Mouse (Mus musculus) cerebellum, postnatal 10 days (tissue): ENCODE measurements at regions not wholly inside any gene's neighbourhood (a gene's known extent, or its start where the extent isn't known, plus 50 kb on each side); places are given as distances from the start of the nearest gene placed in this dataset.
"Not testable (repeated sequence)": the region's sequence is repeated elsewhere in the genome, so short reads cannot be mapped to it uniquely, and the experiment has no call there.

Source experiments
- DNase-seq, 2 experiments: peaks; one replicate each; pipeline ENCODE4 v3.0.0; 2021; ENCODE audit warnings: mixed read lengths in 2 of 2

- DNase-seq, result peak; percentile 98
Observed at GRCm38 (mm10) chr12:29290591-29291351, 237.4 kb upstream of the Myt1l start.

GRCm38 (mm10) chr12:29297984-29298383 is 230.2 kb upstream of the Myt1l start:
- DNase-seq, result no peak

- DNase-seq, result no peak
Observed at GRCm38 (mm10) chr12:29315636-29316035, 212.5 kb upstream of the Myt1l start.

GRCm38 (mm10) chr12:29321468-29321867 is 206.7 kb upstream of the Myt1l start:
- DNase-seq, result peak; percentile 47 to 59

GRCm38 (mm10) chr12:29323534-29323933 is 204.7 kb upstream of the Myt1l start:
- DNase-seq, result no peak

GRCm38 (mm10) chr12:29335839-29336469 is 192.2 kb upstream of the Myt1l start:
- DNase-seq, result peak; percentile 33 to 58

GRCm38 (mm10) chr12:29337336-29337735 is 190.8 kb upstream of the Myt1l start:
- DNase-seq, result no peak

- DNase-seq, result no peak
Observed at GRCm38 (mm10) chr12:29341388-29341995, 186.7 kb upstream of the Myt1l start.

- DNase-seq, result peak in 1 of 2 experiments; percentile 25
Observed at GRCm38 (mm10) chr12:29343147-29343852, 184.9 kb upstream of the Myt1l start.

GRCm38 (mm10) chr12:29348698-29349097 is 179.5 kb upstream of the Myt1l start:
- peak; percentile 93 to 95 for DNase-seq

GRCm38 (mm10) chr12:29349146-29349850 is 178.9 kb upstream of the Myt1l start:
- DNase-seq, result peak; percentile 93 to 95

- DNase-seq, result peak; percentile 48
Observed at GRCm38 (mm10) chr12:29353777-29354496, 174.2 kb upstream of the Myt1l start.

- DNase-seq, result no peak
Observed at GRCm38 (mm10) chr12:29354816-29355215, 173.4 kb upstream of the Myt1l start.

GRCm38 (mm10) chr12:29356681-29357397 is 171.3 kb upstream of the Myt1l start:
- DNase-seq, result peak; percentile 60 to 66

GRCm38 (mm10) chr12:29361236-29361635 is 166.9 kb upstream of the Myt1l start:
- peak in 1 of 2 experiments; percentile 52 for DNase-seq

- not testable (repeated sequence) for DNase-seq
Observed at GRCm38 (mm10) chr12:29367741-29368106, 160.5 kb upstream of the Myt1l start.

GRCm38 (mm10) chr12:29368107-29368819 is 159.9 kb upstream of the Myt1l start:
- peak; percentile 84 for DNase-seq

- peak; percentile 34 to 41 for DNase-seq
Observed at GRCm38 (mm10) chr12:29368820-29369175, 159.4 kb upstream of the Myt1l start.

- DNase-seq, result peak; percentile 19 to 34
Observed at GRCm38 (mm10) chr12:29391756-29392155, 136.4 kb upstream of the Myt1l start.

- no peak for DNase-seq
Observed at GRCm38 (mm10) chr12:29394271-29394670, 133.9 kb upstream of the Myt1l start.

GRCm38 (mm10) chr12:29394881-29395280 is 133.3 kb upstream of the Myt1l start:
- DNase-seq, result peak; percentile 17
